Mouse (Mus musculus) 3134 (cell line): ENCODE data around the gene Itga2b.

Experiments used
- DNase-seq: peaks from one replicate; pipeline ENCODE4 v3.0.0-alpha.2; 2011; ENCODE audit warnings: low spot score; ENCODE audit not compliant: insufficient read length; ENCODE audit errors: extremely low read depth

Gene Itga2b

DNA sequence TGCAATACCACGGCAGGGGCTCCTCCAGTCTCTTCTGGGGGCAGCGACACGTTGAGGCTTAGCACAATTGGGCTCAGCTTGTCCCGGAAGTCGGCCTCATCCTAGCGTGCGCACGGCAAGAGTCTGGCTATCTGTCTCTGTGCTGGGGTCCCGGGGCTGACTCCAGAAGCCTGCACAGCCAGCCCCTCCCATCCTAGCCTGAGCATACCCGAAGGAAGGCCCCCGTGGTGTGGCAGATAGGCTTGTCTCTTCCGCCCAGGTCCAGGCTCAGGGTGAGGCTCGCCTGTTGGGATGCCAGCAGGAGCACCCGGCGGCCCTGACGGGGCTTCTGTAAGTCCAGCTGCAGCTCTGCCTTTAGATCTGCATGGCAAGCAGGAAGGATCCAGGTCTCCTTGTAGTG lies 9.4 kb downstream of the Itga2b start:
- no peak for DNase-seq

DNA sequence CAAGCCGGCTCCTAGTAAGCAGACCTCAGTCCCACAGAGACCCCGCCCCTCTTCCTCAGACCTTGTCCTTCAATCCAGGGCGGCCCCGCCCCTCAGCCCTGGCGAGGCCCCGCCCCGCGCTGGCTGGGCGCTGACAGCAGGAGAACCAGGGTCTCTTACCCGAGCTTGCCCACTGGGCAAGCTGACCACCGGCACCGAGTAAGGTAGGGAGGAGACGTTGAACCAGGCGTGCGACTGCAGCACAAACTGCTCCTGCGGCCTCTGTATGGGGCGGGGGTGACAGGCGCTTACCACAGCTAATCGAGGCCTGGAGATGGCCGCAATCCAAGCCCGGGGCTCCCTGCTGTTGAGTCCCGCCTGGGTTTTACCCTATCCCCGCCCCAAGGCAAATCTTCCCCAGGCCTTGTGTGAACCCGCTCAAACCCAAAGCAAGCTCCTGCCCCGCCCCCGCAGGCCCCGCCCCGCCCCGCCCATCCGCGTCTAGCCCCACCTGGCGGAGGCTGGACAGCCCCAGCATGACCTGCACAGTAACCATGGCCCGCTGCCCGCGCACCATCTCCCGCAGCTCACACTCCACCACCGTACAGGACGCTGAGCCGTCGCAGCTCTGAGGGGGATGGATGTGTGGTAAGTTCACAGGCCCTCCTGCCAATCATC lies 14.1 kb downstream of the Itga2b start:
- DNase-seq, result peak; percentile 91

DNA sequence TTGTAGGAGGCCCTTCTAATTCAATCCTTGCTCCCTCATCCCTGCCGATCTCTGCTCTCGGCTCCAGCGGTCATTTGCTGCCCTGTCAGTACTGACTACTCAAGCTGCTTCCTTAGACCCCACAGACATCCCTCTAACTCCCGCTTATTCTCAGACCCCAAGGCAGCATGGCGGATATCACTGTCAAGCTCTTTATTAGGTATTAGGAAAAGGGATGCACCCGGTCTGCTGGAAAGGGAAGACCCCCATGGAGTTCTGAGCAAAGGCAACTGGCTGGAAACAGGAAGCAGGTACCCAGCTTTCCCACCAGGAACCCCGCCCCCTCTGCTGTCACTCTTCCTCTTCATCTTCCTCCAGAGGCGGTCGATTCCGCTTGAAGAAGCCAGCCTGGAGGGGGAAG lies 16.8 kb downstream of the Itga2b start:
- no peak for DNase-seq

DNA sequence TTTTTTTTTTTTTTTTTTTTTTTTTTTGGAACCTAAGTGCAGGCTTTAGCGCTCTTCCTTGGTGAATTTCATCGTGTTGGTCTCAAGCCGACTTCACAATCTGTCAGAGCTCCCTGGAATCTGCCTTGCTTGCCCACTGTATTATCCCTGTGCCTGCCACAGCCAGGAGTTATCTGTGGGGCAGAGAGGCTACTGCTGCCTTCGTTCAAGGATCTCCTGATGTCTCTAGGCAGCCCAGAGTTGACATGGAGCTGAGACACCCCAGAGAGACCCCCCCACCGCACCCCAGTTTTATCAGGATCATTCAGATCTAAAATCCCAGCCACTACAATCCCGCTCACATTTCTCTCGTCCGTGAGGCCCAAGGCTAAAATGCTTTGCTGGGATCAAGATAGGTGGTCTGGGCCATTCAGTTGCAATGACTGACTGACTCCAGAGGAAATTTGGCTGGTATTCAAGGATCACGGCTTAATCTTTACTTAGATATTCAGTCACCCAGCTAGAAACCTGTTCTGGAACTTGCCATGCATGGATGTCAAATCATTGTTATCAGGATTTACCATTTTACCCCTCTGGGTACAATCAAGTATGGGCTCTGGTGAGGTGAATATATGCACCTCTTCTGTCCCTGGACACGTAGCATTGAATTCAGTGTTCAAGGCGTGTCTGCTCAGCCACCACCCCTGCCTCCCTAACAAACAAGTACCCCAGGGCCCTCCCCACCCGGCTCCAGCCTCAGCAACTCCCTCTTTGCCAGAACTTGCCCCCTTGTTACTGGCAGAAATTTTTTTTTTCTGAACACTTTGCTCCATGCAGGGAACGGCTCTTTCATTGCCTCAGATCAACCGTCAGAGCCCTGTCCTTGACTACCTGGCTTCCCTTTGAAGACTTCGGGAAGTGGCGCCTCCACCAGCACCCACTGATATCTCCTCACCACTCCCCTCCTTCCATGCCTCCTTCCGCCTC lies 20.6 kb downstream of the Itga2b start:
- DNase-seq, result no peak

DNA sequence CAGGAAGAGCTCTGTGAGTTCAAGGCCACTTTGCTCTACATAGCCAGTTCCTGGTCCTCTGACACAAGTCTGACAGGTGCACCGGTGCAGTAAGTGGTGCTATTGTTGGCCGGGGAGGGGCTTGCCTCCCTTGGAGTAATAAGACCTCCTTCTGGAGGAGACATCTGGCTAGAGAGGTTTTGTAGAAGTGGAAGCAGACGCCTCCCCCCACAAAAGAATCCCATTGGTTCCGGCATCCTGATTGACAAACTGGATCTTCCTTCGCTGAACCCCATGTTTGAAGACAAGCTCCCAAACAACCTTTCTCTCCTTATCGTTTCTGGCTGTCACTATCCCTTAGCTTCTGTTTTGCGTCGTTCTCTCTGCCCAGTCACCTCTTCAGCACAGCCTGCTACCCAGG lies 21.6 kb downstream of the Itga2b start:
- DNase-seq, result no peak

DNA sequence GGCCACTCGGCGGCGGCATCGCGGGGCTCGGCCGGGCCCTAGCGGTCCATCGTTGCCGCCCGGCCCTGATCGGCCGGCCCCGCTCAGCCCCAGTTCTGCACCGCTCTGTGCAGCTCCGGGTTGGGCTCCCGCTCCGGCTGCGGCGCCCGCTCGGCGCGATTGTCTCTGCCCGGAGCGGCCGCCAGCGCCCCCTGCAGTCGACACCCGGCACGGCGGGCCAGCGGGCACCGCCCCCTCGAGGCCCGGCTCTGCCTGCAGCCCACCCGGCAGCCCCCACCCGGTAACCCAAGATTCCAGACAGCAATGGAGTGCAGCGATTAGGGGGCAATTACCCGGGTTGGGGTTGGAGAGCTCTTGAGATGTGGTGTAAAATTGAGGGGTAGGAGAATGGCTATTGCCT lies 22.4 kb downstream of the Itga2b start, which contains the start of gene Fam171a2:
Gene Fam171a2 (minus strand): TSS at position 186 of the 400 bp plus-strand sequence.
- DNase-seq, result peak; percentile 77

DNA sequence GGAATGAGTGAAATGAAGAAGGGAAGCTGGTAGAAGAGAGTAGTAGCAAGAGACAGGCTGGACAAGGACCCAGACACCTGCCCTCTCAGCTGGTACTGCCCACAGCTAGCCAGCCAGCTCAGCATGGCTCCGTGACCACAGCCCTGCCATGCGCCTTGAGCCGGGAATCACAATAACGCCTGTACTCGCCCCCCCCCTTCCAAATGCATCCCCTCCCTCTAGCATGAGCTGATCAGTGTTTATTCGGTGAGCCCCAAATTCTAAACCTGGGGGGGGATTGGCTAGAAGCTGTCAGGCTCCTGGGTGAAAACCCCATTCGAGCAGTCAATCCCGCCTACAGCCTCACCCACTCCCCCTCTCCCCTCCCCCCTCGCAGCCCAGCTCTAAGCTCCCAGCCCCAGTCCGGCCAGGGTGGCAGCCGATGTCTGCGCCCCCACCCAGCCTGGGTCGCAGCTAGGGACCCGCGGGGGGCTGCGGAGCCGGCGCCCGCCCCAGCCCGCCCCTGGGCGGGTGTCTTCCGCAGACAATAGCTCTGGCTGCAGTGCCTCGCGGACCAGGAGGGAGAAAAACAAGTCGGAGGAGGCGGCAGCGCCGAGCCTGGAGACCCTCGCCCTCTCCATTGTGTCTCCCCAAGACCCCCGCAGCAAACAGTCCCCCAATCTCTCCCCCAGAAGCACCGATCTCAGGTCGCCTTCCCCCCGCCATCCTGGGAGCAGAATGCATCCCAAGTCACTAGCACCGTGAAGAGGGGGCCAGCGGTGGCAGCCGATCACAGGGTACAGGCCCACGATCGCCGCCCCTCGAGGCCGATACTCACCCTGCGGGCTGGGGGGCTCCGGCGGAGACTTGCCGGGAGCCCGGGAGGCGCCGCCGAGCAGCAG lies 23.1 kb downstream of the Itga2b start:
- peak; percentile 63 for DNase-seq

DNA sequence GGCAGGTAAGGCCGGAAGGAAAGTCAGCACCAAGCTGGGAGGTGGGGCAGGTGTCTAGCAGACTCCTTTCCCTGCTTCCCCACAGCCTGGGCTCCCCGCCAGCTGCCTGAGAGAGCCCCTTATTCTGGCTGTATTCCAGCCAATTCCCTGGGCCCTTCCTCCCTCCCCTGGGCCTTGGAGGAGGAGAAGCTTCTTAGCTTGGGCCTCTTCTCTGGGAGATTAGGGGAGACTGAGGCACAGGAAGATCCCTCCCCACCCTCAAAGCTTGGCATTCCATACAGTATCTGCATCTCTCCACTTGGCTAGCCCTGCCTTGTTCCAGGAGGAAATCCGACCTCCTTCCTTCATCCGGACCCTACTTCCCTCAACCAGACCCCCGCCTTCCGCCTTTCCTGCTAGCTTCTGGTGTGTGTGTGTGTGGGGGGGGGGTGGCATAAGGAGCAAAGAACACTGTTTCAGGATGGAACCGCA lies 24.0 kb downstream of the Itga2b start:
- no peak for DNase-seq

DNA sequence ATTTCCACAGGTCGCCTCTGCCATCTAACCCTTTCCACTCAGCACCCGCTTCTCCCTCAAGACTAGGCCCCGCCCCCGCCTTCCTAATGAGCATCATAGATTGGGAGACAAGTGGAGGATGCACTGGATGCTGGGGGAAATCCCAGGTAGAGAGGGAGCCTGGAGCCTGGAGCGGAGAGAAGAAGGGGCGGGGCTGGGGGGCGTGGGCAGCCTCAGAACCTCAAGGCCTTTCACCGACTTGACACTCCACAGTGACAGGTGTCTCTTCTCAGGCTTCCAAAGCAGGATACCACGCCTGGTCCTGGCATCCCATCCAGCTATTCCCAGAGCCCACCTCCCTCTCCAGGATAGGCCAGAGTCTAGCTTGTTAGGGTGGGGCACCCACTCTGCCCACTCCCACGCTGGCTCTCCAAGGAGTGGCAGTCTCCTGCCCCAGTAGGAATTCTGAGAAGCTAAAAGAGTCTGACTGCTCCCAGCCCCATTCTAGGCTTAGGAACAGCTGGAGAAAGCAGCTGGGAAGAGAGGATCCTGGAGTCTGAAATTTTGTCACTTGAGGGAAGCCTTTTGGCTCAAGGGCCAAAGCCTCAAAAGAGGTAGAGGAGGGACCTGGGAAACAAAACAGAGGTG lies 24.5 kb downstream of the Itga2b start:
- no peak for DNase-seq

DNA sequence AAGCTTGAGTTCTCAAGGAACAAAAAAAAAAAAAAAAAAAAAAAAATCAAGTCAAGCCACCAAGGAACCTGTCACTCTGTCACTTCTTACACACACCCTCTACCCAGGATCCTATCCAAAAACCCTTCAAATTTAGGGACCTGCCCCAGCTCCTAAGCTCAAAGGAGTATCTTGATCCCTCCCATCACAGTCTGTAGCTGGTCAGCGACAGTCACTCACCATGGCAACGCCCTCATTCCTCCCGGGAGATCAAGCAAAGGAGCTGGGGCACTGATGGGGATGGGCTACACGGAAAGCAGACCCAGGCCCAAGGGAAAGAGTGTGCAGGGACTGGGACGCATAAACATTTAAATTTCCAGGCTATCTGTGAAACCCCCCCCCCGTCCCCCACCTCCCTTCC lies 25.1 kb downstream of the Itga2b start:
- DNase-seq, result no peak

DNA sequence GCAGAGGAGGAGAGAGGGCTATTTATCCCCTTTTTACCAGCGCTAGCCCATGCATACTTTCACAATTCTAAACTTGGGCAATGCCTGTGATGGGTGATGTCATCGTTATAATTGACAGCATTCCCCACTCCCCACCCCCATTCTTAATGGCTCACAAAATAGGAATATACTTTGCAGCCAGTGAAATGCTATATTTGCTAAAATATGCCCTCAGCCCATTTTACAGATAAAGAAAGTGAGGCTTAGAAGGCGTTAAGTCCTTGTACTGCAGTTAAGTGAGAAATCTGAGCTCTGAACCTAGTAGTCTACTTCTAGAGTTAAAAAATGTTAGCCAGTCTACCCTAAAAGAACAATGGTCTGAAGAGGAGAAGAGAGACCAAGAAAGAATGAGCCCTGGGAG lies 25.6 kb downstream of the Itga2b start:
- no peak for DNase-seq

DNA sequence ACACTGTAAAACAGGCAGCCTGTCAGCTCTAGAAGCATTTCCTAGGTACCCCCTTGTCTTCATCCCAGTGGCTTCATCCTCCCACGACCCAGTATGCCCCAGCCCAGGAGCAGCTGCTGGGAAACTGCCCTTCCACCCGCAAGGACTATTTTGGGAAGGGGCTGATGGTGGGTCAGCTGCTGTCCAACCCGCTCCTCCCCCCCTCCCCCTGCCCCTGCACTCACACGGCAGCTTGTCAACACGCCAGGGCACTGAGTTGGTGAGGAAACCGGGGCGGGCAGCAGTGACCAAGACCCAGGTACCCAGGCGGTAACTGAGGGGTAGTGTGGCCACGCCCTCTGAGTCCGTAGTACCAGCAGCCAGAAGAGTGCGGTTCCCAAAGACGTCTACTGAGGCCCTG lies 26.2 kb downstream of the Itga2b start:
- no peak for DNase-seq

DNA sequence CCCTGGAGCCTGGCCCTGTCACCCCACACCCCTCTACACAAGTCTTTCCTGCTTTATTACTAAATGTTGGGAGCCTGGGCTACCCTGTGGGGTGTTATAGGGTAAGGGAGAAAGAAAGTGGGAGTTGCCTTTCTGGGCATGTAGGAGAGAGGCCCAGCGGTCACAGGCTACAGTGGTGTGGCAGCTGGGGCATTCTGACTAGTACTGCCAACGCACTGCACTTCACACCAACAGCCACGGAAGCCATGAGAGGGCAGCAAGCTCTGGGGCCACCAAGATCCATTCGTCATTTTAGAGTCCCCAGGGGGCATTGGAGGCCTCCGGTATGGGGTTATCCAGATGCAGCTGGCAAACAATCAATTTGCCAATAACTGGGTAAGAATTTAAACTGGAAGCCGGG lies 27.8 kb downstream of the Itga2b start:
- DNase-seq, result no peak

DNA sequence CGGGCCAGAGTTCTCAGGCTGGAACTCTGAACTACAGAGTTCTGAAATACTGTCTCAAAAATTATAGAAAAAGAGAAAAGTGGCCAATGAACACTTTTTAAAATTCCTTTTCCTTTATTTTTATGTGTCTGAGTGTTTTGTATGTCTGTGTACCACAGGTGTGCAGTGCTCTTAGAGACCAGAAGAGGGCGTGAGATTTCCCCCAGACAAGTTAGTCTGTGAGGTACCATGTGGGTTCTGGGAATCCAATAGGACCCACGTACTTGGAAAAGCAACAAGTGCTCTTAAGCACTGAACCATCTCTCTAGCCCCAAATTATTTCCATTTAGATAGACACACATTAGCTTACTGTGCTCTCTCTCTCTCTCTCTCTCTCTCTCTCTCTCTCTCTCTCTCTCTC lies 28.5 kb downstream of the Itga2b start:
- DNase-seq, result no peak

DNA sequence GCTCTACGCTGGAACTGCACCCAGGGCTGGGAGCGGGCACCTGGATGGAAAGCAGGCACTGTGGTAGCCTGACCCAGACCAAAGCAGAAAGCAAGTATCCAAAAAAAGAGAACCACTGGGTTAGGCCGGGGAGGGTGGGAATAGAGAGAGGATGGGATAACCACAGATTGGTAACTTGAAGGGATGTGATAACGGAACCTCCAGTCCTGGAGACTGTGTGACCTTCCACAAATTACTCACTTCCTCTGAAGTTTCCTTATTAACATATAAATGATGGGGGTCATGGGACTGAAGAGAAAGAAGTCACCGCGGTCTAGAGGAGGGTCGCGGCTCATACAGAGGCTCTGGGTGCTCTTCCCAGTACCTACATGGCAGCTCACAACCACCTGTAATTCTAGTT lies 29.7 kb downstream of the Itga2b start:
- no peak for DNase-seq

DNA sequence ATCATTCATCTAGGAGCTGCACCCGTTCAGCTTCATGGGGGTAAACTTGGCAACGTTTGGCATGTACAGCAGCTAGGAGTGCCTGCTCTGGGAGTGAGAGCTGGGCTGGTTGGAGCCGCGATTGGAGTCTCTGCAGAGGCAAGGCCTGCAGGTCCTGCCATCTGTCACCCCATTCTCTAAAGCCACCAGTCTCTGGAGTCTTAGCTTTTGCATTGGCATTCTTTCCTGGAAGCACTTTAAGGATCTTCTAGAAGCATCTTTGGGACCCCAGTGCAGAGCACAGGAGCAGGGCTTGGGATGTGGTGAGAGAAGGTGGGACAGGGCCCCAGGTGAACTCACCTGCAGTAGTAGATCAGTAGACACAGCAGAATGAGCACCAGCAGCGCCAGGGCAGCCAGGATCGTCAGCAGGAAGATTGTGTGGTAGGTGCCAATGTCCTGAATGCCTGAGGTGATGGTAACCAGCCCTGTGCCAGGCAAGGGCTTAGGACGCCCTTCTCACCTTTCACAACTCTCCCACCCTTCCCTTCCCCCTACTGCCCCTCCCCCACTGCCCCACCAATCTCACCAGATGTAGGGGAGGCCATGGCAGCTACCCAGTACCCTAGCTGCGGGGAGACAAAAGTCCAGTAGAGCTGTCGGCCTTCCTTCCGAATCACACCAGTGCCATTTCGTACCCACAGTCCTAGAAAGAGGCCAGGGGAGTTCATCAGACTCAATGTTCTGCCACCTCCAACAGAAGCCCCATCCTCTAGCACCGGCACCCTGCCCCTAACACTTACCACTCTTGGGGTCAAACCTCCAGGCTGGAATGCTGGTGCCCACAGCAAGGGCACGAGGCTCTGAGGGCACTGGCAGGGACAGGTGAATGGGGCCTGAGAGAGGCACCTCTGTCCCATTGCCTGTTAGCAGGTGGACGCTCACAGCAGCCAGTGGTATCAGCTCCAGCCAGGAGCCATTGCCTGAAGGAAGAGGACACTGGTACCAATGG lies 30.5 kb downstream of the Itga2b start:
- no peak for DNase-seq

DNA sequence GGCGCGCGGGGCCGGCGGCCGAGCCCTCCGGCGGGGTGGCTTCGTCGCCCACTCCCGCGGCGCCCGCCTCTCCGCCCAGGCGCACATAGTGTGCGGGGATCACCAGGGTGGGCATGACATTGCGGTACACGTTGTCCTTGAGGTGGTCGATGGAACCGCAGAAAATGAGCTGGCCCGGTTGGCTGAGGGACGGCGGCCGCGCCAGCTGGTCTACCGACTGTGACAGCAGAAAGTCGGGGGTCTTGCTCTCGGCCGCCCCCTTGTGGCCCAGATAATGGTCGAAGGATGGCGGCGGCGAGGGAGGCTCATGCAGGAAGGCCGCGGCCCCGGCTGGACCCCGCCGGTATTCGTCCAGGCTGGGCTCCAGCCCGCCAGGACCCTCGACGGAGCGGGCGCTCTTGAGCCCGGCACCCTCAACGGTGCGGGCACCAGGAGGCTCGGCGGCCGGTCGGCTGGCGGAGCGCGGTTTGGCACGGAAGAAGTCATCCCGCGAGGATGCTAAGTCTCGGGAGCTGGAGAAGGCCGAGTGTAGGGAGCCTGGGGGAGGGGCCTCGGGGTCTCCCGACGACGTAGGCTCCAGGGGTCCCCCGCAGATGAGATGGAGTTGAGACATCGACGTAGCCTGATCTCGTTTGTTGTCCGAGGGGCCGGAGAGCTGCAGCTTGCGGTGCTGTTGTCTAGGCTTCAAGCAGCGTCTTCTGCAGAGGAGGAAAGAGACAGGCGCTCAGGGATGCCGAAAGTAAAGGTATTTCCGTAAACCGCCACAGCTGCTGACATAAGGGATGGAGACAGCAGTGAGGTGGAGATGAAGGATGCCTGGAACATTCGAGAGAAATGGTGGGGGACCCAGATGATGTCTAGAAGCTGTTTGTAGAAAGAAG lies 31.5 kb downstream of the Itga2b start:
- DNase-seq, result no peak
